In the genomic region with DNA sequence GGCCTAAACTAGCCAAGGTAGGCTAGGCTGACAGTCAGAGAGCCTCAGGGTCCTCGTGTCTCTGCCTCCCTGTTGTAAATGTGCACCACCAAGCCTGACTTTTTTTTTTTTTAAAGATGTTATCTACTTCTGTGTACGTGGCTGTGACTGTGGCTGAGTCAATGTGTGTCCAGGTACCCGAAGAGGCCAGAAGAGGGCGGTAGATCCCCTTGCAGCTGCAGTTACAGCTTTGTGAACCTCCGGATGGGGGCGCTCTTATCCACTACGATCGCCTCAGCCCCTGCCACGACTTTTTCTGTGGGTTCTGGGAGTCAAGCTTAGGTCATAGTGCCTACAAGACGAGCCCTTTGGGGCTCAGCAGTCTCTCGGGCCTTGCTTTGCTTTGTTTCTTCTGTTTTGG, we compare ENCODE assay signal across 8 mouse cellular contexts. TPM values are rescaled to one million over a fixed set of nuclear protein-coding genes. Genes with fewer than 3 reads are reported as not detected.
DNase-seq lines count a peak whose midpoint lies in the region; ATAC-seq and TF ChIP-seq lines count a peak whose summit lies in the region.

No protein-coding gene starts in this region.

- 31% methylated on average over 11 of the region's 11 CpGs for WGBS in embryonic facial prominence, embryonic 11.5 days
- 32% methylated on average over 11 of the region's 11 CpGs for WGBS in embryonic facial prominence, embryonic 10.5 days

- peak; percentile 15 for DNase-seq in embryonic facial prominence, embryonic 11.5 days (ENCODE audit: low spot score)
- no peak for DNase-seq in embryonic facial prominence, embryonic 10.5 days (ENCODE audit: low spot score)
- DNase-seq in right cerebral cortex, adult 18-20 months, result peak; percentile 5
- no peak for DNase-seq in right cerebral cortex, postnatal 25 days
- peak; percentile 40 to 76 for DNase-seq in kidney, postnatal 36 days
- DNase-seq in cerebellum, adult 9-10 months, result no peak

- no peaks in the 10 kb centered on the region for H3K4me1 ChIP-seq in embryonic facial prominence, embryonic 11.5 days (ENCODE audit: control insufficient read depth, insufficient read depth, low read length)
- no peaks in the 10 kb centered on the region for H3K4me1 ChIP-seq in embryonic facial prominence, embryonic 10.5 days
- no peaks in the 10 kb centered on the region for H3K4me1 ChIP-seq in cortical plate, adult 2 months (ENCODE audit: control insufficient read depth, insufficient read depth, low read length)

- H3K27me3 ChIP-seq in embryonic facial prominence, embryonic 11.5 days (ENCODE audit: control insufficient read depth, insufficient read depth, low read length), result no peaks in the 10 kb centered on the region
- H3K27me3 ChIP-seq in embryonic facial prominence, embryonic 10.5 days (replicated peaks; ENCODE audit: low read depth, poor library complexity, severe bottlenecking), result no peaks in the 10 kb centered on the region

- H3K4me3 ChIP-seq in embryonic facial prominence, embryonic 11.5 days (ENCODE audit: low read depth, low read length), result no peak overlapping the region
- no peak overlapping the region for H3K4me3 ChIP-seq in embryonic facial prominence, embryonic 10.5 days
- no peak overlapping the region for H3K4me3 ChIP-seq in cortical plate, adult 2 months (ENCODE audit: insufficient read depth, low read length)

- peak; percentile 48 for TF ChIP-seq CTCF in cortical plate, adult 2 months (IDR thresholded peaks at IDR 0.05; ENCODE audit: extremely low read depth, insufficient read depth, low read length)

- H3K9ac ChIP-seq in embryonic facial prominence, embryonic 11.5 days (replicated peaks; ENCODE audit: low read length), result no peak overlapping the region

- ATAC-seq in embryonic facial prominence, embryonic 11.5 days (replicated peaks; ENCODE audit: insufficient number of reproducible peaks, low FRiP score, low TSS enrichment, low read depth), result no peak
- ATAC-seq in neutrophil, adult 5-6 weeks (ENCODE audit: extremely low read depth, insufficient number of reproducible peaks, low FRiP score, poor library complexity, severe bottlenecking), result peak; percentile 96

- no peak overlapping the region for H3K27ac ChIP-seq in embryonic facial prominence, embryonic 11.5 days (replicated peaks; ENCODE audit: low read depth, low read length)
- no peak overlapping the region for H3K27ac ChIP-seq in embryonic facial prominence, embryonic 10.5 days (replicated peaks)
- no peak overlapping the region for H3K27ac ChIP-seq in cortical plate, adult 2 months (ENCODE audit: insufficient read depth, low read length)

- no peaks in the 10 kb centered on the region for H3K9me3 ChIP-seq in embryonic facial prominence, embryonic 11.5 days (replicated peaks; ENCODE audit: control insufficient read depth, low read length)
- peaks cover 24% of the 10 kb centered on the region; the same call in 1 of the 2 replicates for H3K9me3 ChIP-seq in embryonic facial prominence, embryonic 10.5 days

- no peak for TF ChIP-seq POLR2A in cortical plate, adult 2 months (IDR thresholded peaks at IDR 0.05; ENCODE audit: extremely low read depth, insufficient read depth, low read length)

- H3K4me2 ChIP-seq in embryonic facial prominence, embryonic 11.5 days (ENCODE audit: low read depth, low read length), result no peak overlapping the region

- no peaks in the 10 kb centered on the region for H3K36me3 ChIP-seq in embryonic facial prominence, embryonic 11.5 days (replicated peaks; ENCODE audit: control insufficient read depth, insufficient read depth, low read depth, low read length)
- no peaks in the 10 kb centered on the region for H3K36me3 ChIP-seq in embryonic facial prominence, embryonic 10.5 days (replicated peaks)

RNA-seq across cellular contexts. Expression of a gene that starts 10.3 kb away (rescaled TPM):
- not detected in 2 replicates for polyA plus RNA-seq in embryonic facial prominence, embryonic 11.5 days (2014; fragmentation: Nextera tagmentation; extraction: Ambion mirVana)
- polyA plus RNA-seq in embryonic facial prominence, embryonic 10.5 days (2016; fragmentation: Nextera tagmentation; extraction: Ambion mirVana), result not detected in 2 replicates
- polyA plus RNA-seq in cortical plate, adult 2 months (2012; rRNA removed), result not detected in 2 replicates
- not detected in 2 replicates for total RNA-seq in neutrophil, adult 5-6 weeks (2017)

RNA-seq across cellular contexts. Expression of a gene that starts 43.5 kb away (rescaled TPM):
- 3.6 and 4.6 TPM in 2 replicates for polyA plus RNA-seq in embryonic facial prominence, embryonic 11.5 days (2014; fragmentation: Nextera tagmentation; extraction: Ambion mirVana)
- 3.7 and 3.8 TPM in 2 replicates for polyA plus RNA-seq in embryonic facial prominence, embryonic 10.5 days (2016; fragmentation: Nextera tagmentation; extraction: Ambion mirVana)
- 1.8 and 1.9 TPM in 2 replicates for polyA plus RNA-seq in cortical plate, adult 2 months (2012; rRNA removed)
- 69.9 and 79.3 TPM in 2 replicates for total RNA-seq in neutrophil, adult 5-6 weeks (2017)

RNA-seq across cellular contexts. Expression of a gene that starts 52.7 kb away (rescaled TPM):
- not detected in 2 replicates for polyA plus RNA-seq in embryonic facial prominence, embryonic 11.5 days (2014; fragmentation: Nextera tagmentation; extraction: Ambion mirVana)
- not detected in 2 replicates for polyA plus RNA-seq in embryonic facial prominence, embryonic 10.5 days (2016; fragmentation: Nextera tagmentation; extraction: Ambion mirVana)
- 26.9 and 28.3 TPM in 2 replicates for polyA plus RNA-seq in cortical plate, adult 2 months (2012; rRNA removed)
- total RNA-seq in neutrophil, adult 5-6 weeks (2017), result 0.58 and 2.3 TPM in 2 replicates

Comparison
In these comparisons a context has a peak if more than half of its experiments do, and no peak if none do; other contexts are left out.
1. DNase-seq: peak in embryonic facial prominence, embryonic 11.5 days (single experiment), right cerebral cortex, adult 18-20 months (single experiment) and kidney, postnatal 36 days (2 of 2); none in embryonic facial prominence, embryonic 10.5 days (single experiment), right cerebral cortex, postnatal 25 days (single experiment) and cerebellum, adult 9-10 months (single experiment).
2. RNA of a gene that starts 52.7 kb away (polyA plus RNA-seq): 26.9 to 28.3 TPM in cortical plate, adult 2 months; not detected in embryonic facial prominence, embryonic 11.5 days and not detected in embryonic facial prominence, embryonic 10.5 days; every median in the first group is over 10 times any median in the second.